Mouse (Mus musculus): Measurements from ENCODE around the gene Gm10358. TPM values are rescaled to one million over a fixed set of nuclear protein-coding genes. Genes with fewer than 3 reads are reported as not detected.
"Not testable (repeated sequence)": the region's sequence is repeated elsewhere in the genome, so short reads cannot be mapped to it uniquely, and the experiment has no call there.

Gene Gm10358
- total RNA-seq (2021) = under 1 TPM in 1 of 2 experiments, not detected in 1; 0.43 TPM

- no peak for DNase-seq
- intact Hi-C loops (cut with DNase I) = no loop called here
Measured at GRCm38 (mm10) chr8:75406489-75406888, at the start of gene Gm10358. Gene Gm10358 (minus strand): TSS chr8:75406589.

DNA sequence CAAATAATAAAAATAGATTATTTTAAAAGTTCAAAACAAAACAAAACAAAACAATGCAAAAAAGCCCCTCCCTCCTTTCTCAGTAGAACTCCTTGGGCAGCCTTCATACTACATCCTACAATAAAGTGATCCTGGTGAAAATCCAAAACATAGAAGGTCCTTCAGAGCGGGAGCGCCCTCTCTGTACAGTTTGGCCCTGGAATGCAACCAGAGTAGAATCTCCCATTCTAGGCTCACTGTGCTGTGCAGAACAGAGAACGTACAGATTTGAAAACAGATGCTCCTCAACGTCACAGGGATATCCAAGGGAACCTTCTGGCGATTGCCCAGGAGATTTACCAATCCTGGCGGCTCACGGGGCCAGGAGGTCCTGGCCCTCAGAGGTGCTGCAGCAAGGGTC, 42.0 kb upstream of the Gm10358 start, which contains the start of gene Iqcm:
TSS of gene Iqcm (plus strand) at position 301 of the 400 bp plus-strand sequence.
- intact Hi-C loops (cut with DNase I) = no loop called here
- DNase-seq = no peak

DNA sequence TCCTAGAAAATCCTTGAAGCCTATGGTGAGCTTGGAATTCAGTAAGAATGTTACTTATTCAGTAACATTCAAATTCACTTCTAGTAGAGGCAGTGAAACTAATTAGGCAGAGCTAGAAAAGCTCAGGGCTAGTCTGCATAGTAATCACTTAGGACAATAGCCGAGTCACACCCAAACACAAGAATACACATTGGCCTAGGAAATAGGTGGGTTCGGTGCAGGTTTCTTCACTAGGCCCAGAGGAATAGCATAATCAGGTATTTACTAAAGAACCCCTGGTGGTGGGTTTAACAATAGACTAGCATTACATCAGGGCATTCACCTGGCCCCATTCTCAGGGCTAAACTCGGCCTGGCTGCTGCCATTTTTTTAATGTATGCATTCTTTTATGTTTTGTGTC, 9.3 kb upstream of the Gm10358 start:
- intact Hi-C loops (cut with DNase I); DNase-seq: not testable (repeated sequence)

- DNase-seq = no peak
- intact Hi-C loops (cut with DNase I) = no loop called here
Measured at GRCm38 (mm10) chr8:75384770-75385290, 21.6 kb downstream of the Gm10358 start.

GRCm38 (mm10) chr8:75375530-75376123, 30.8 kb downstream of the Gm10358 start:
- intact Hi-C loops (cut with DNase I) = no loop called here

GRCm38 (mm10) chr8:75372006-75372405, 34.4 kb downstream of the Gm10358 start:
- no peak for DNase-seq

More at GRCm38 (mm10) chr8:75375530-75376123, 30.8 kb downstream of the Gm10358 start:
- DNase-seq = no peak

More at GRCm38 (mm10) chr8:75372006-75372405, 34.4 kb downstream of the Gm10358 start:
- intact Hi-C loops (cut with DNase I) = no loop called here

Other genes with a start within 250 kb of the Gm10358 start
- 1 to 10 TPM; 3.1 to 4.7 TPM for gene Rasd2, start 192.6 kb downstream of the Gm10358 start, total RNA-seq (2021)
- gene Iqcm, start 42.1 kb upstream of the Gm10358 start, total RNA-seq (2021) = not detected